Mouse (Mus musculus): ENCODE measurements around the gene Mdm4.

- TF ChIP-seq CTCF (IDR thresholded peaks at IDR 0.05; ENCODE audit: control insufficient read depth, insufficient read depth, insufficient read length), result no peak
- TF ChIP-seq USF1 (IDR thresholded peaks at IDR 0.05; ENCODE audit: low read depth), result no peak
- no peak for TF ChIP-seq FOSL1 (IDR thresholded peaks at IDR 0.05; ENCODE audit: insufficient read depth, low read length, poor library complexity, severe bottlenecking)
Observed at GRCm38 (mm10) chr1:132938975-132939374, 91.4 kb downstream of the Mdm4 start.

All from C2C12 (cell line).